Mouse (Mus musculus) limb, embryonic 15.5 days (tissue): Measurements from ENCODE around the gene Edf1. TPM values are rescaled to one million over a fixed set of nuclear protein-coding genes. Genes with fewer than 3 reads are reported as not detected.

Experiments used
- ATAC-seq: fragments of 200-750 bp; cut with Nextera tagmentation; 2 replicates; pipeline ENCODE4 v1.8.0; 2017; ENCODE audit warnings: low read depth, moderate TSS enrichment; ENCODE audit not compliant: insufficient number of reproducible peaks, low FRiP score, low TSS enrichment
- H3K27ac ChIP-seq: fragments of 300-500 bp; sonication (generic); 2 replicates; pipeline ENCODE4 v1.5.1; 2015; ENCODE audit warnings: moderate library complexity, mild to moderate bottlenecking, inconsistent platforms
- H3K27me3 ChIP-seq: fragments of 300-500 bp; sonication (generic); 2 replicates; pipeline ENCODE4 v1.6.1; 2015; ENCODE audit warnings: inconsistent platforms
- H3K36me3 ChIP-seq: fragments of 300-500 bp; sonication (generic); 2 replicates; pipeline ENCODE4 v1.6.1; 2015; ENCODE audit warnings: inconsistent platforms
- H3K4me1 ChIP-seq: fragments of 300-500 bp; sonication (generic); 2 replicates; pipeline ENCODE4 v1.6.1; 2015; ENCODE audit warnings: inconsistent platforms
- H3K4me2 ChIP-seq: fragments of 300-500 bp; sonication (generic); 2 replicates; pipeline ENCODE4 v1.6.1; 2015; ENCODE audit warnings: mild to moderate bottlenecking, inconsistent platforms
- H3K4me3 ChIP-seq: fragments of 300-500 bp; sonication (generic); 2 replicates; pipeline ENCODE4 v1.5.1; 2015; ENCODE audit warnings: mild to moderate bottlenecking, inconsistent platforms
- H3K9ac ChIP-seq: fragments of 300-500 bp; sonication (generic); 2 replicates; pipeline ENCODE4 v1.6.1; 2015; ENCODE audit warnings: inconsistent platforms
- H3K9me3 ChIP-seq: fragments of 300-500 bp; sonication (generic); 2 replicates; pipeline ENCODE4 v1.6.1; 2016; ENCODE audit warnings: inconsistent platforms
- WGBS: fragments of 180-500 bp; shearing (Covaris S2); methylation state at CpG from one replicate; pipeline ENCODE4 v1.1.7; 2015; 5-methylcytosine and 5-hydroxymethylcytosine counted together
- polyA plus RNA-seq: library from polyadenylated mRNA; unstranded; fragments of >200 nt; fragmentation: Nextera tagmentation; extraction: Ambion mirVana; gene quantifications from 2 replicates; pipeline ENCODE4 v1.2.1, GENCODE M21; 2015

The Edf1 gene
- polyA plus RNA-seq, 1 experiment from 2014 or later: 388 TPM

DNA sequence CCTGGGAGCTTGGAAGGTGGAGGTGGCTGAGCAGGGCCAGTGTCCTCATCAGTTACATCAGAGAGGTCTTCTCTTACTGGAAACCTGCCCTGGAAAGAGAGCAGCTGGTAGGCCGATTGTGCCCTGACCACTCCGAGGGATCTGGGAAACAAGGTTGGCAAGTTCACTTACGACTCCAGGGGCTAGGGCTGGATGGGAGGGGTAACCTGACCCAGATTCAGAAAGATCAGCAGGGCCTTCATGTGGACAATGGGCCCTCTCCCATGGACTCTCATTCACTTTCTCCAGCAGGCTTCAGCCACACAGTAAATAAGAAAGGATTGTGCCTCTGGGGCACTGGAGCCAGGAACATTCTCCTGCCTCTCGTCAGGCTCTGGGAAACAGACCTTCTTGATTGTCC is 27.2 kb downstream of the Edf1 start:
- no peak overlapping the region for H3K4me2 ChIP-seq
- no peaks in the 10 kb centered on the region for H3K9me3 ChIP-seq
- no peak overlapping the region for H3K4me3 ChIP-seq
- no peak overlapping the region for H3K9ac ChIP-seq
- H3K4me1 ChIP-seq: peaks cover 36% of the 10 kb centered on the region
- no peak overlapping the region for H3K27ac ChIP-seq
- ATAC-seq: no peak
- H3K36me3 ChIP-seq: peaks cover 68% of the 10 kb centered on the region
- H3K27me3 ChIP-seq: peaks cover 14% of the 10 kb centered on the region
- WGBS: 80% methylated on average over 4 of the region's 4 CpGs

DNA sequence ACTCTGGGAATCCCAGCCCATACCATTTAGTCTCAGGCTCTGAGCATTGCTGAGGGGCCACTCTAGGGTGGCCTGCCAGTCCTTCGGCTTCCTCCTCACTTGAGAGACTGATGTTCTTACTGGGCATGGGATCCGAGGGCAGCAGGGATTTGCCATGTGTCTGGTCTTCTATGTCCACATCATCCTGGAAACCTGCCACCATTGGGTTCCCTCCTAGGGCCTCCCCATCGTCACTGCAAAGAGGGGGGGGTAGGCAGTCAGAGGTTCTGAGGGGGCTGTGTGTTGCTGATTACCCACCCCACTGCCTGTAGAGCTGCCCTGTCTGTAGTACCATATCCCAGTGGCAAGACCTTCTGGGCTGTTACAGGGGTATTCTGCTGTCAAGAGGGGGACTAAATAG is 28.0 kb downstream of the Edf1 start:
- H3K9ac ChIP-seq: no peak overlapping the region
- 84% methylated on average over 3 of the region's 3 CpGs for WGBS
- peaks cover 76% of the 10 kb centered on the region for H3K36me3 ChIP-seq

DNA sequence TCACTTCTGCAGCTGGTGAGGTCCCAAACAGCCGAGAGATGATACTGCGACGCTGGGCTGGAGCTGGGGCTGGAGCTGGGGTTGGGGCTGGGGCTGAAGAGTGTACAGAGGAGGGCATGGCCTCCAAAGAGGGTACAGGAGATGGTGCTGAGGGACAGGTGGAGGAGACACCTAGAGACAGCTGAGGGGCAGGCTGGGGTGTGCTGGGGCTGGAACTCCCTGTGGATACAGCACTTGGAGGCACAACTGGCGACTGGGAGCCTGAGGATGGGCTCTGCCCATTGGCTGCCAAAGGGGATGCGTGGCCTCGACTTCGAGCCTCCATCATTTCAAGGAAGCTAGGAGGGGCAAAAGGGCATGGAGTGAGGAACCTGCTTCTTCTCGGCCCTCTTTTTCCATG is 29.6 kb downstream of the Edf1 start:
- Histone ChIP-seq H3K4me1 (peaks cover 13% of the 10 kb centered on the region), H3K36me3 (peaks cover 93% of the 10 kb centered on the region), H3K27ac (no peak overlapping the region), H3K4me3 (no peak overlapping the region), H3K4me2 (no peak overlapping the region), H3K9me3 (no peaks in the 10 kb centered on the region), H3K9ac (no peak overlapping the region), H3K27me3 (no peaks in the 10 kb centered on the region)
- no peak for ATAC-seq
- WGBS: 90% methylated on average over 8 of the region's 8 CpGs

More for the DNA sequence above, 28.0 kb downstream of the Edf1 start:
- Histone ChIP-seq H3K27me3 (peaks cover 7% of the 10 kb centered on the region), H3K9me3 (no peaks in the 10 kb centered on the region), H3K4me2 (no peak overlapping the region), H3K4me3 (no peak overlapping the region), H3K27ac (no peak overlapping the region), H3K4me1 (peaks cover 29% of the 10 kb centered on the region)
- ATAC-seq: no peak

DNA sequence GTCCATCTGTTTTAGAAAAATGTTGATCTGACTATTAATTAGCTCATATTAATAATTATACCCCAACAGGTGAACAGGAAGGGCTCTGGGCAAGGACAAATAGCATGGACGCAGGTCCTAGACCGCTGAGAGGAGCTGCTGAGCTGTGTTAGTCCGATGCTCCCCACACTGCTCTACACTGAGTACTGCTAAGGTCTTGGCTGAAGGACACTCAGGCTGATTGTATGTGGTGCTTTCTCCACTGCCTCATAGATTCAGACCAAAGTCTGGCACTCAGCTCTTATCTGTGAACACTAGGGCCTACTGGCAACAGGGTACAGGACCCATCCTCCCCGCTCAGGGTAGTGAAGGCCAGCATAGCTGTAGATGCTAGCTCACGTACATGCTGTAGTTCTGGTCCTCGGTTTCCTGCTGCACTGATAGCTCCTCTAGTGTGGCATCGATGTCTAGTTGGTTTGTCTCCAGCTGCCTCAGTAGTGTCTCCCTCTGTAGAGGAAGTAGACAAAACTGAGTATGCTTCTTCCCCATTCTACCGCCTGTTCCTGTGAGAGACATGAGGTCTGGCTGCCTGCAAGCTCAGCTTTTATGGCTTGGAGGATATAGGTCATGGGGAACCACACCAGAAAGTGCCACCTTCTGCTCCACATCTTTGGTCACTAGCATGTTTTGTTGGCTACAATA is 30.7 kb downstream of the Edf1 start:
- no peaks in the 10 kb centered on the region for H3K9me3 ChIP-seq
- peaks cover 97% of the 10 kb centered on the region for H3K36me3 ChIP-seq
- WGBS: 89% methylated on average over 8 of the region's 8 CpGs
- H3K27ac ChIP-seq: no peak overlapping the region
- H3K27me3 ChIP-seq: no peaks in the 10 kb centered on the region
- no peak overlapping the region for H3K4me2 ChIP-seq
- no peak overlapping the region for H3K4me3 ChIP-seq
- peaks cover 4% of the 10 kb centered on the region; the same call in 1 of the 2 replicates for H3K4me1 ChIP-seq
- no peak for ATAC-seq
- H3K9ac ChIP-seq: no peak overlapping the region

DNA sequence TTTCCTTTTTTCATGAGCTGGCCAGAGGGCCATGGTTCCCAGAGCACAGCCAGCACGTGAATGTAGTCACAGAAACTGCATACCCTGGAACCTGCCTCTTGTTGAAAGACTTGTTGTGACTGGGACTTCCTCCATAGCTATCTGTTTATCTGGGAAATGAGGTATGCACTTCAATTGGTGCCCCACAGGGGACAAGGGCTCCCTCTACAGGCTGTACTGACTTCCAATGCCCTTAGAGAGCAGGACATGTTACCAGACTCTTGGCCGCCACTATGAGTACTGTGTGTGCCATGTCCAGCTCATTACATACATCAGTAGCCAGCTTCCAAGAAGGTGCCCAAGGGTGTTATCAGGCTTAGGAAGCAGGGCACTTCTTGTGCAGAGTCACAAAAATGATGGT is 34.2 kb downstream of the Edf1 start:
- Histone ChIP-seq H3K4me2 (no peak overlapping the region), H3K4me3 (no peak overlapping the region), H3K9me3 (no peaks in the 10 kb centered on the region), H3K27me3 (no peaks in the 10 kb centered on the region), H3K27ac (no peak overlapping the region), H3K4me1 (no peaks in the 10 kb centered on the region), H3K9ac (no peak overlapping the region), H3K36me3 (peaks cover 93% of the 10 kb centered on the region)
- WGBS: 87% methylated on average over 2 of the region's 2 CpGs
- ATAC-seq: no peak

DNA sequence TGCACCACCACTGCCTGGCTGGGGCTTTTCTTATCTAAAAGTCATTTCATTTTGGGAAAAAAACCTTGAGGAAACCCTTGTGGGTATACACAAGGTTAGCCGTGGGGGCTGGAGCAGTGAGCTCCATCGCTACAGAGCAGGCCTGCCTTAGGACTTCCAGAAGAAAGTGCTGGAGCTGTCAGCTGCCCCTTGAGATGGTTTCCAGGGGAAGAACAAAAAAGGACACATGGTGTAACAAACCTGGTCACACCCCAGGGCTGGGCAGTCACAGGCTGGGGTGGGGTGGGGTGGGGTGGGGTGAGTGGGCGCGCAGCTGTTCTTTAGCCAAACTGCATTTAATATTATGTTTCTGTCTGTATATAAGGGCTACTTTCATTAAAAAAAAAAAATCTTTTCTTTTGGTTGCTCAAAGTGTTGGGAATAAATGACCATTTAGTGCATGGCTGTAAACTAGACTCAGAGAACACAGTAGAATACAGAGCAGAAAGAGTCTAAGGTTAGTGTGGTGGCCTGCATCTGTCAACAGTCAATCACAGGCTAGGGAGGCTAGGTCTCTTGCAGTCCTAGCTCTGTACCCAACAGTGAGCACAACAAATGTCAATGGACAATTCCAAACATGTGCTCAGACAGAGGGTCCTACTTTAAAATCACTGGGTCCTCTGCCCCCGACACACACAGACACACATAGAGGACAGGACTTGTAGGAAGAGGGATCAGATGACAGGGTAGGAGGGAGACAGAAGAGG is 39.3 kb downstream of the Edf1 start:
- no peak overlapping the region for H3K9ac ChIP-seq
- H3K27me3 ChIP-seq: no peaks in the 10 kb centered on the region
- no peaks in the 10 kb centered on the region for H3K4me1 ChIP-seq
- no peak overlapping the region for H3K4me2 ChIP-seq
- peaks cover 94% of the 10 kb centered on the region for H3K36me3 ChIP-seq
- H3K27ac ChIP-seq: no peak overlapping the region
- 93% methylated on average over 5 of the region's 5 CpGs for WGBS
- H3K9me3 ChIP-seq: no peaks in the 10 kb centered on the region
- no peak; the same call in 1 of the 2 replicates for ATAC-seq
- no peak overlapping the region for H3K4me3 ChIP-seq

DNA sequence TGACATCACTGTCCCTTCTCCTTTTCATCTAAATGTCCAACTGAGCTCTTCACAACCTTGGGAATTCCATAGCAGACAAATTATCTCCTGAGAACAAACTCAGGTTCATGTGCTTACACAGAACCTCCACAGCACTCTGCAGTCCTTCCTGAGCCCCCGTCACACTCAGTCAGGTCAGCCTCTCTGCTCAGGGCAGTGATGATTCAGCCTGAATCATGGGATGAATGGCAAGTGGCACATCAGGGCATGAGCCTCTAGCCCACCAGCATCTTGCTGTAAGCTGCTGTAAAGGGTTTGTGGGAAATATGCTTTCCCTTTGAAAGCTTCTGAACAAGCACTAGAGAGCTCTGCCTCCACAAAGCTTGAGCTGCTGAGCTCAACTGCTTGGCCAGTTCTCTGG is 41.1 kb downstream of the Edf1 start:
- no peak for ATAC-seq
- Histone ChIP-seq H3K4me2 (no peak overlapping the region), H3K27me3 (no peaks in the 10 kb centered on the region), H3K4me1 (no peaks in the 10 kb centered on the region), H3K9me3 (no peaks in the 10 kb centered on the region), H3K4me3 (no peak overlapping the region), H3K36me3 (peaks cover 85% of the 10 kb centered on the region), H3K9ac (no peak overlapping the region), H3K27ac (no peak overlapping the region)
- WGBS: 89% methylated on average over 1 of the region's 1 CpGs

DNA sequence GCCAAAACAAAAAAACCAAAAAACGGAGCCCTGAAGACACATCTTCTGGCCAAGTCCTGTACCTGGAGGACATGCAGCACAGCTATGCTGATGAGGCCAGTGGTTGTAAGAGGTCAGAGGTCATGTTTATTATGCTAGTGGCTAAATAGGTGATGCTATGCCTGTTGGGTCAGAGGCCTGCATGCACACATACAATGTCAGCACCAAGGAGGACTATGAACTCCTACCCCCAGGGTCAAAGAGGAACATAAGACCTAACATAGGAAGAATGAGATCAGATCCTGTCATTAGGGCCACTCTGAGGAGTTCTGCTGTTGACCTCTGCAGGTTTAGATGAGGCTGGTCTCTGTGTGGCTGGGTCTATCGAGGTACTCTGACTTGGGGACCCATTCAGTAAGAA is 42.4 kb downstream of the Edf1 start:
- H3K4me1 ChIP-seq: no peaks in the 10 kb centered on the region
- 77% methylated on average over 2 of the region's 2 CpGs for WGBS
- H3K36me3 ChIP-seq: peaks cover 85% of the 10 kb centered on the region
- H3K4me3 ChIP-seq: no peak overlapping the region
- no peaks in the 10 kb centered on the region for H3K27me3 ChIP-seq
- no peak overlapping the region for H3K9ac ChIP-seq
- H3K9me3 ChIP-seq: no peaks in the 10 kb centered on the region
- ATAC-seq: no peak
- no peak overlapping the region for H3K27ac ChIP-seq
- no peak overlapping the region for H3K4me2 ChIP-seq

DNA sequence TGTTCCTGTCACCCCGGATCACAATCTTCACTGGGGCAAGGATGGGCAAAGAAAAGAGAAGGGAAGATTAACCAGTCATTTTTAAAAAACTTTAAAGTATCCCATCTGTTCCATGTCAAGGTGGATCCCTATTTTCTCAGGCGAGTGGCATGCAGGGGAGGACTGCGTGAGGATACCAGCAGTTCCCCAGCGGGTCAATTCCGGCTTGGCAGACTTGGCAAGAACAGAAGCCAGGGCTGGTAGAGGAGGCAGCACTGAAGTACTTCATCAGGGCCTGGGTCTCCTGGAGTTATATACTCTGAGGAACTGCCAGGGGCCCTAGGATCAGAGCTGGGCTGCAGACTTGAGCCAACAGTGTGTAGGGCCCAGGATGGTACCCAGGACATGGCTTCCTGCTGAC is 44.9 kb downstream of the Edf1 start:
- Histone ChIP-seq H3K36me3 (peaks cover 60% of the 10 kb centered on the region), H3K27me3 (no peaks in the 10 kb centered on the region), H3K4me1 (peaks cover 12% of the 10 kb centered on the region), H3K4me3 (no peak overlapping the region), H3K27ac (no peak overlapping the region), H3K9me3 (no peaks in the 10 kb centered on the region), H3K4me2 (no peak overlapping the region), H3K9ac (no peak overlapping the region)
- 91% methylated on average over 5 of the region's 5 CpGs for WGBS
- ATAC-seq: no peak

DNA sequence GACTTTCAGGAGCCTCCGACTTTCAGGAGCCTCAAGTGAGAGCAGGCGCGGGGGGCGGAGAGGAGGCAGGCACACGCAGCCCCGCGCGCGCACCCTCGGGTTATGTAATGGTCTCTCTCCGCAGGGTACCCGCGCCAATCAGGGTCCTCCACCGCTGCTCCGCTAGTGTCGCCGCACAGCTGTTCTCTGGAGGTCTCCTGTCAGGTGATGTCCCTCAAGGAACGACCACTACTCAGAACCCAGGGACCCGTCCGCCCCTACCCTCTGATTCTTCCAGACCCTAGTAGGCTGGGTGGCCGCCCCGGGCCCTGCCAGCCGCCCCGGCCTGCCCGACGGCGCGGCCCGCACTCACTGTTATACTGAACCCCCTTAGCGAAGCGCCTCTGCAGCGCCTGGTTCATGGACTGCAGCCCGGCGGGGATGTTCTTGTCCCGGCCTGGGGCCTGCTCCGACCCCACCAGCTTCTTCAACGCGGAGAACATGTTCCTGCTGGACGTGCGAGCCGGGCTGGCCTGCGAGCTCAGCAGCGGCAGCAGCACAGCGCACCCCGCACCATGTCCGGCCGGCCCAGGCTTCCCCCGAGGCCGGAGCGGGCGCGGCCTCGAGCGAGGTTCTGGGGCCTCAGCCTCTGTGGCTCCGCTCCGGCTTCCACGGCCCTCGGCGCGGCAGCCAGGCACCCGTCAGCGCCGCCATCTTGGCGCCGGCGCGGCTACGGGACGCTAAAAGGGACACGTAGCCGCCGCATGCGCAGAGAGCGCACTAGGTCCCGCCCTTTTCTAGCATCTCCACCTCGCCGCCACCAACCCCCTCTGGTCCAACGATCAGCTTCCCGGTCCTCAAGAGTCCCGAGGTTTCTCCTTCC is 50.3 kb downstream of the Edf1 start, which contains the start of gene Rabl6:
Gene Rabl6, minus strand, starts transcription at position 761 of the 862 bp plus-strand sequence.
- H3K4me3 ChIP-seq: peak within 1 kb of the TSS; percentile 95
- under 1% methylated on average over 80 of the region's 80 CpGs for WGBS
- H3K4me2 ChIP-seq: peak within 1 kb of the TSS; percentile 61
- peak within 1 kb of the TSS; percentile 97 for H3K27ac ChIP-seq
- H3K9ac ChIP-seq: peak within 1 kb of the TSS; percentile 98
- no peaks in the 10 kb centered on the region for H3K27me3 ChIP-seq
- H3K9me3 ChIP-seq: no peaks in the 10 kb centered on the region
- peaks cover 7% of the 10 kb centered on the region; the same call in 1 of the 2 replicates for H3K36me3 ChIP-seq
- H3K4me1 ChIP-seq: peaks cover 18% of the 10 kb centered on the region
- peak; percentile 85 for ATAC-seq

DNA sequence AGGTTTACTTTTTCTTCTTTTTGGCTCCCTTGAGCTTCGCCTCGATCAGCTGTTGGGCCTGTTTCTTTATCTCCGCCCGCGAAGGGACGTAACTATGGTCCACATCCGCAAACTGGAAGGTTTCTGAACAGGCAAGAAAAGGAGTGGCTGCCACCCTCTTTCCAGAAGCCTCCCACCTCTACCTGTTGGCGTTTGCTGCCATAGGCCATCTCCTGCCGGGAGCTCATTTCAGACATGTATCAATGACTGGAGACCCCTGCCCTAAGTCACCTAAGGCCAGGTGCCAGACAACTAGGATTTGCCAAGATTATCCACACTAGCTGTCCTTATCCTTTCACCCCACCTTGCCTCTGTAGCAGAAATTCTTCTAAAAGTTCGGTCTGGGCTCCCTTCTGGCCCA is 51.0 kb downstream of the Edf1 start:
- H3K4me3 ChIP-seq: peak overlapping the region; percentile 95
- H3K4me1 ChIP-seq: peaks cover 18% of the 10 kb centered on the region
- no peaks in the 10 kb centered on the region for H3K9me3 ChIP-seq
- ATAC-seq: peak; percentile 7; the same call in 1 of the 2 replicates
- H3K9ac ChIP-seq: peak overlapping the region; percentile 98
- H3K27ac ChIP-seq: peak overlapping the region; percentile 97
- peaks cover 7% of the 10 kb centered on the region; the same call in 1 of the 2 replicates for H3K36me3 ChIP-seq
- 58% methylated on average over 10 of the region's 10 CpGs for WGBS
- peak overlapping the region; percentile 61 for H3K4me2 ChIP-seq
- peaks cover 4% of the 10 kb centered on the region; the same call in 1 of the 2 replicates for H3K27me3 ChIP-seq
